Comparison of ENCODE assay signal across 8 mouse cellular contexts in the genomic region with DNA sequence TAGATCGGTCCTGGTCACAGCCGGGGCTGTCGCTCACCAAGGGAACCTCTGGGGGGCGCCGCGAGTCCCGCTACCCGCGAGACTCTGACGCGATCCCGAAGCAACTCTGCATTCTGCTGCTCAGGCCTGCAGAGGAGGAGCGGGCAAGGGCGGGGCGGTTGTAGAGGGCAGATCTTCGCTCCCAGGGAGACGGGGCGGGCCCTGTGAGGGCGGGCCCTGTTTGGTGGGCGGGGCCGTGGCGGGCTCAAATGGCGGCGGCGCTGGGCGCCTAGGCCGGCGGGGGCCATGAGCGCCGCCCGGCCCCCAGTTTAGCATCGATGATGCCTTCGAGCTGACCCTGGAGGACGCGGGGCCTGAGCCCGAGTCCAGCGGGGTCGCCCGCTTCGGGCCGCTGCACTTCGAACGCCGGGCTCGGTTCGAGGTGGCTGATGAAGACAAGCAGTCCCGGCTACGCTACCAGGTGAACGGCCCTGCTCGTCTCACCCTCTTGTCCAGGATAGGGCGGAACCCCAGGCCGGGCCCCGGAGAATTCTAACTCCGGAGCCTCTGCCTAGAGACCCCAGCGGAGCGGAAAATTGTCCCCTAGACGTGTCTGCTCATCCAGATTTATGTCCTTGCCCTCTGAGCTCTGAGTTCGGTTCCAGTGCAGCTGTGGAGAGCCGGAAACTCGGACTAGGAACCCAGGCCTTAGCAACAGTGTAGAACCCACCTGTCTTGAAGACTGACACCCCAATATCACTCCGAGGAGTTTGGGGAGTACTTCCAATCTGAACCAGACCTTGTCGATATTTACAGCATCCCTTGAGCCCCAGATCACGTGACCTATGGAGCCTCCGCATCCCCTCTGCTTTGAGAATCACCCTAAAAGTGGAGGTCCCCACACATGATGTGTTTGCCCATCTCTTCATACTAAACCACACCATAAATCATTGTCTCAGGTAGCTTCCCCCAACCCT. TPM values are rescaled to one million over a fixed set of nuclear protein-coding genes. Genes with fewer than 3 reads are reported as not detected.
A peak's percentile ranks its signal among the peaks of the same experiment; 100 is the strongest.
DNase-seq lines count a peak whose midpoint lies in the region; ATAC-seq and TF ChIP-seq lines count a peak whose summit lies in the region.

A gene (minus strand): TSS at position 118 of the 956 bp plus-strand sequence.

- no peaks in the 10 kb centered on the region for H3K27me3 ChIP-seq in forebrain, embryonic 15.5 days

- peak; percentile 37 for TF ChIP-seq CTCF in lung, adult 2 months (IDR thresholded peaks at IDR 0.05; ENCODE audit: insufficient read depth, low read length)

- no peaks in the 10 kb centered on the region for H3K9me3 ChIP-seq in forebrain, embryonic 15.5 days

- ATAC-seq in forebrain, embryonic 15.5 days (replicated peaks): peak; percentile 92
- peak; percentile 73 for ATAC-seq in neutrophil, adult 5-6 weeks (ENCODE audit: extremely low read depth, insufficient number of reproducible peaks, low FRiP score, poor library complexity, severe bottlenecking)

- peak; percentile 98 for DNase-seq in ES-CJ7 (ENCODE audit: low read depth, low spot score)
- DNase-seq in cerebellum, adult 11 months: peak; percentile 99
- peak; percentile 97 for DNase-seq in heart, postnatal 25 days (ENCODE audit: low spot score)
- peak; percentile 98 to 99 for DNase-seq in layer of hippocampus, adult 18-20 months (ENCODE audit: low spot score in 2 of 2)
- DNase-seq in lung, adult 2 months: peak; percentile 96
- DNase-seq in thymus, adult 18-20 months: peak; percentile 99

- under 1% methylated on average over 60 of the region's 64 CpGs for WGBS in forebrain, embryonic 15.5 days
- WGBS in lung, adult 2 months: 1% methylated on average over 61 of the region's 64 CpGs

- intact Hi-C loops in heart, postnatal 25 days (cut with DNase I): loop anchor here (2.0 kb wide), 1 partner anchor 37 kb away; a partner anchor contains a TSS

- H3K9ac ChIP-seq in forebrain, embryonic 15.5 days (replicated peaks): peak within 1 kb of the TSS; percentile 80

- peaks cover 22% of the 10 kb centered on the region for H3K4me1 ChIP-seq in forebrain, embryonic 15.5 days
- peaks cover 10% of the 10 kb centered on the region; the same call in 1 of the 2 replicates for H3K4me1 ChIP-seq in lung, adult 2 months (ENCODE audit: control insufficient read depth, insufficient read depth, low read length)

- peaks cover 22% of the 10 kb centered on the region; the same call in 1 of the 2 replicates for H3K36me3 ChIP-seq in forebrain, embryonic 15.5 days

- TF ChIP-seq POLR2A in lung, adult 2 months (IDR thresholded peaks at IDR 0.05; ENCODE audit: borderline replicate concordance, extremely low read depth, low read depth, low read length): 0 out of 2 replicates have a peak, but pooled peaks have one; percentile 35

- peak within 1 kb of the TSS; percentile 62 for H3K4me3 ChIP-seq in forebrain, embryonic 15.5 days
- peak within 1 kb of the TSS; percentile 78 for H3K4me3 ChIP-seq in lung, adult 2 months (replicated peaks; ENCODE audit: extremely low read depth, low read depth, low read length)

- peak within 1 kb of the TSS; percentile 63 for H3K4me2 ChIP-seq in forebrain, embryonic 15.5 days (replicated peaks)

- H3K27ac ChIP-seq in forebrain, embryonic 15.5 days (replicated peaks): peak within 1 kb of the TSS; percentile 42

RNA-seq across cellular contexts. Expression of the gene that starts here (rescaled TPM):
- polyA plus RNA-seq in forebrain, embryonic 15.5 days (2015; fragmentation: Nextera tagmentation; extraction: Ambion mirVana): 90.1 and 92.5 TPM in 2 replicates
- total RNA-seq in heart, postnatal 25 days (2021): 10 to 100 TPM; 54.2 to 56.8 TPM
- total RNA-seq in layer of hippocampus, adult 18-20 months (2021): 100 to 1,000 TPM; 121 to 140 TPM
- 108 and 123 TPM in 2 replicates for polyA plus RNA-seq in lung, adult 2 months (2012; rRNA removed)
- total RNA-seq in neutrophil, adult 5-6 weeks (2017): 53.9 and 61.6 TPM in 2 replicates

Comparison
In these comparisons a context has a peak if more than half of its experiments do, and no peak if none do; other contexts are left out.
1. Peak in every context shown above with its lines: DNase-seq, ATAC-seq, H3K4me3 ChIP-seq and H3K27ac ChIP-seq.